Mouse (Mus musculus): ENCODE data around the gene Gas6. TPM values are rescaled to one million over a fixed set of nuclear protein-coding genes. Genes with fewer than 3 reads are reported as not detected.

The Gas6 gene
- polyA plus RNA-seq, 1 experiment from 2014 or later: 51.4 TPM

GRCm38 (mm10) chr8:13521392-13521791, 27.1 kb upstream of the Gas6 start:
- Histone ChIP-seq H3K9me3 (replicated peaks) (no peaks in the 10 kb centered on the region), H3K4me2 (replicated peaks) (no peak overlapping the region), H3K27ac (replicated peaks) (no peak overlapping the region), H3K27me3 (no peaks in the 10 kb centered on the region), H3K4me3 (replicated peaks) (no peak overlapping the region), H3K9ac (no peak overlapping the region), H3K36me3 (no peaks in the 10 kb centered on the region), H3K4me1 (no peaks in the 10 kb centered on the region)
- WGBS: 56% methylated on average over 7 of the region's 7 CpGs
- ATAC-seq (ENCODE audit: insufficient number of reproducible peaks, low FRiP score, low TSS enrichment, low read depth): no peak

GRCm38 (mm10) chr8:13520349-13520748, 26.1 kb upstream of the Gas6 start:
- Histone ChIP-seq H3K9ac (no peak overlapping the region), H3K9me3 (replicated peaks) (no peaks in the 10 kb centered on the region), H3K27me3 (no peaks in the 10 kb centered on the region), H3K4me2 (replicated peaks) (no peak overlapping the region), H3K4me1 (no peaks in the 10 kb centered on the region), H3K27ac (replicated peaks) (no peak overlapping the region), H3K36me3 (no peaks in the 10 kb centered on the region), H3K4me3 (replicated peaks) (no peak overlapping the region)
- no peak for ATAC-seq (ENCODE audit: insufficient number of reproducible peaks, low FRiP score, low TSS enrichment, low read depth)
- WGBS: 55% methylated on average over 6 of the region's 6 CpGs

- Histone ChIP-seq H3K27ac (replicated peaks) (no peak overlapping the region), H3K9ac (no peak overlapping the region), H3K4me3 (replicated peaks) (no peak overlapping the region), H3K4me1 (no peaks in the 10 kb centered on the region), H3K36me3 (no peaks in the 10 kb centered on the region), H3K4me2 (replicated peaks) (no peak overlapping the region), H3K9me3 (replicated peaks) (no peaks in the 10 kb centered on the region), H3K27me3 (no peaks in the 10 kb centered on the region)
- no peak for ATAC-seq (ENCODE audit: insufficient number of reproducible peaks, low FRiP score, low TSS enrichment, low read depth)
- WGBS: 81% methylated on average over 9 of the region's 9 CpGs
Measured at GRCm38 (mm10) chr8:13519503-13519902, 25.2 kb upstream of the Gas6 start.

- H3K4me2 ChIP-seq (replicated peaks): no peak overlapping the region
- H3K4me3 ChIP-seq (replicated peaks): no peak overlapping the region
- H3K27ac ChIP-seq (replicated peaks): 0 out of 2 replicates have a peak overlapping the region, but pooled peaks have one; percentile 22
- no peaks in the 10 kb centered on the region for H3K4me1 ChIP-seq
- no peaks in the 10 kb centered on the region for H3K9me3 ChIP-seq (replicated peaks)
- no peaks in the 10 kb centered on the region for H3K36me3 ChIP-seq
- no peak for ATAC-seq (ENCODE audit: insufficient number of reproducible peaks, low FRiP score, low TSS enrichment, low read depth)
- H3K9ac ChIP-seq: no peak overlapping the region
- no peaks in the 10 kb centered on the region for H3K27me3 ChIP-seq
- 83% methylated on average over 6 of the region's 6 CpGs for WGBS
Measured at GRCm38 (mm10) chr8:13517284-13517781, 23.0 kb upstream of the Gas6 start.

- Histone ChIP-seq H3K9ac (no peak overlapping the region), H3K4me1 (no peaks in the 10 kb centered on the region), H3K4me2 (replicated peaks) (no peak overlapping the region), H3K4me3 (replicated peaks) (no peak overlapping the region), H3K27me3 (no peaks in the 10 kb centered on the region), H3K27ac (replicated peaks) (0 out of 2 replicates have a peak overlapping the region, but pooled peaks have one; percentile 51), H3K36me3 (no peaks in the 10 kb centered on the region), H3K9me3 (replicated peaks) (no peaks in the 10 kb centered on the region)
- 74% methylated on average over 5 of the region's 5 CpGs for WGBS
- no peak for ATAC-seq (ENCODE audit: insufficient number of reproducible peaks, low FRiP score, low TSS enrichment, low read depth)
Measured at GRCm38 (mm10) chr8:13516728-13517127, 22.4 kb upstream of the Gas6 start.

- Histone ChIP-seq H3K4me2 (replicated peaks) (no peak overlapping the region), H3K9me3 (replicated peaks) (no peaks in the 10 kb centered on the region), H3K4me1 (no peaks in the 10 kb centered on the region), H3K9ac (no peak overlapping the region), H3K27ac (replicated peaks) (0 out of 2 replicates have a peak overlapping the region, but pooled peaks have one; percentile 51), H3K27me3 (no peaks in the 10 kb centered on the region), H3K36me3 (no peaks in the 10 kb centered on the region), H3K4me3 (replicated peaks) (no peak overlapping the region)
- ATAC-seq (ENCODE audit: insufficient number of reproducible peaks, low FRiP score, low TSS enrichment, low read depth): no peak
- 42% methylated on average over 7 of the region's 7 CpGs for WGBS
Measured at GRCm38 (mm10) chr8:13516011-13516442, 21.7 kb upstream of the Gas6 start.

GRCm38 (mm10) chr8:13513556-13514370, 19.5 kb upstream of the Gas6 start:
- ATAC-seq (ENCODE audit: insufficient number of reproducible peaks, low FRiP score, low TSS enrichment, low read depth): no peak
- 82% methylated on average over 5 of the region's 5 CpGs for WGBS

GRCm38 (mm10) chr8:13512677-13513076, 18.4 kb upstream of the Gas6 start:
- no peaks in the 10 kb centered on the region for H3K27me3 ChIP-seq
- no peak overlapping the region for H3K27ac ChIP-seq (replicated peaks)
- ATAC-seq (ENCODE audit: insufficient number of reproducible peaks, low FRiP score, low TSS enrichment, low read depth): no peak
- no peaks in the 10 kb centered on the region for H3K36me3 ChIP-seq
- H3K9me3 ChIP-seq (replicated peaks): no peaks in the 10 kb centered on the region
- no peak overlapping the region for H3K9ac ChIP-seq
- H3K4me3 ChIP-seq (replicated peaks): no peak overlapping the region
- 68% methylated on average over 6 of the region's 6 CpGs for WGBS
- H3K4me2 ChIP-seq (replicated peaks): no peak overlapping the region
- 0 out of 2 replicates have a peak, but pooled peaks cover under 1% of the 10 kb centered on the region for H3K4me1 ChIP-seq

More at GRCm38 (mm10) chr8:13513556-13514370, 19.5 kb upstream of the Gas6 start:
- Histone ChIP-seq H3K4me1 (no peaks in the 10 kb centered on the region), H3K27me3 (no peaks in the 10 kb centered on the region), H3K9me3 (replicated peaks) (no peaks in the 10 kb centered on the region), H3K4me2 (replicated peaks) (no peak overlapping the region), H3K9ac (no peak overlapping the region), H3K36me3 (no peaks in the 10 kb centered on the region), H3K4me3 (replicated peaks) (no peak overlapping the region), H3K27ac (replicated peaks) (no peak overlapping the region)

- Histone ChIP-seq H3K27ac (replicated peaks) (no peak overlapping the region), H3K9ac (no peak overlapping the region), H3K9me3 (replicated peaks) (no peaks in the 10 kb centered on the region), H3K27me3 (no peaks in the 10 kb centered on the region), H3K36me3 (no peaks in the 10 kb centered on the region), H3K4me3 (replicated peaks) (no peak overlapping the region), H3K4me2 (replicated peaks) (no peak overlapping the region), H3K4me1 (0 out of 2 replicates have a peak, but pooled peaks cover 4% of the 10 kb centered on the region)
- WGBS: 81% methylated on average over 5 of the region's 5 CpGs
- no peak for ATAC-seq (ENCODE audit: insufficient number of reproducible peaks, low FRiP score, low TSS enrichment, low read depth)
Measured at GRCm38 (mm10) chr8:13512016-13512415, 17.7 kb upstream of the Gas6 start.

- no peak for ATAC-seq (ENCODE audit: insufficient number of reproducible peaks, low FRiP score, low TSS enrichment, low read depth)
- Histone ChIP-seq H3K27me3 (peaks cover 4% of the 10 kb centered on the region; the same call in 1 of the 2 replicates), H3K36me3 (no peaks in the 10 kb centered on the region), H3K9ac (no peak overlapping the region), H3K4me2 (replicated peaks) (no peak overlapping the region), H3K4me3 (replicated peaks) (no peak overlapping the region), H3K4me1 (0 out of 2 replicates have a peak, but pooled peaks cover 4% of the 10 kb centered on the region), H3K27ac (replicated peaks) (no peak overlapping the region), H3K9me3 (replicated peaks) (no peaks in the 10 kb centered on the region)
- 78% methylated on average over 3 of the region's 3 CpGs for WGBS
Measured at GRCm38 (mm10) chr8:13507284-13507937, 13.1 kb upstream of the Gas6 start.

GRCm38 (mm10) chr8:13506849-13507248, 12.6 kb upstream of the Gas6 start:
- 39% methylated on average over 4 of the region's 4 CpGs for WGBS
- Histone ChIP-seq H3K4me1 (0 out of 2 replicates have a peak, but pooled peaks cover 4% of the 10 kb centered on the region), H3K9ac (no peak overlapping the region), H3K27me3 (peaks cover 4% of the 10 kb centered on the region; the same call in 1 of the 2 replicates), H3K36me3 (no peaks in the 10 kb centered on the region), H3K4me3 (replicated peaks) (no peak overlapping the region), H3K4me2 (replicated peaks) (no peak overlapping the region), H3K9me3 (replicated peaks) (no peaks in the 10 kb centered on the region), H3K27ac (replicated peaks) (no peak overlapping the region)
- no peak for ATAC-seq (ENCODE audit: insufficient number of reproducible peaks, low FRiP score, low TSS enrichment, low read depth)

Data from embryonic facial prominence, embryonic 15.5 days (tissue).